Mouse (Mus musculus): ENCODE data around the gene Rps6ka2. TPM values are rescaled to one million over a fixed set of nuclear protein-coding genes. Genes with fewer than 3 reads are reported as not detected.
"Not testable (repeated sequence)": the region's sequence is repeated elsewhere in the genome, so short reads cannot be mapped to it uniquely, and the experiment has no call there.

The Rps6ka2 gene
- 28.2 TPM for polyA plus RNA-seq (2012; fragmentation: generic; extraction: Trizol)
- long read RNA-seq, experiment 1, full-length matches to known transcripts, result 1 of 7 reads
- long read RNA-seq, experiment 1, partial matches to known transcripts, result 0 of 7 reads
- long read RNA-seq, experiment 1, other reads (novel, unspliced or antisense), result 6 of 7 reads
- long read RNA-seq, experiment 2, full-length matches to known transcripts, result 12 of 30 reads
- long read RNA-seq, experiment 2, partial matches to known transcripts, result 7 of 30 reads
- long read RNA-seq, experiment 2, other reads (novel, unspliced or antisense), result 11 of 30 reads

DNA sequence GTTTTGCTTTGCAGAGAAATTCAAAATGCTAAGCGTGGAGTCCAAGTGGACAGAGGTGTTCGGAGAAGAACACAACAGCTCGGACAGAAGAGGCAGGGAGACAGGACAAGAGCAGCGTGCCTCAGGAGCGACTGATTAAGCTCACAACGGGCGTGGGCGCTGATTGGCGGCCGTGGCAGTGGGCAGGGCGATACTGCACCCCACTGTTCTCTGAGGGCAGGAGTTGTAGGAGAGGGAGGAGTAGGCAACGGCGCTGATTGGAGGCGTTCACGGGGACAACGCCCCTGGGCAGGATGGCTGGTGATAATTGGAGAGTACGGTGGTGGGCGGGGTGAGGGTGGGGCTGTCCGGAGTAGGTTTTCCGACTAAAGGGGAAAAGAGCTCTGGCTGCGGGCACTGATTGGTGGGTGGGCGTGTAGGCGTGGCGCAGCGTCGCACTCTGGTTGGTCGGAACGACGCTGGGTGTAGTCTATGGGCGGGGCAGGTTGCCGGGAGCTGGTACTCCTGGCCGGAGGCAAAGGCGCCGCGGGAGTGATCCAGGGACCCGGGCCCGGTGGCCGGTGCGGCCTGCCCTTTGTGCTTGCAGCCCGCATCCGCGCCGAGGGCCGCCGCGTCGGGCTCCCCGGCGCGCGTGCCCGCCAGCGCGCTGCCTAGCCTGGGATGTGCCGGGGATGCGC, at the start of gene Rps6ka2:
TSS of gene Rps6ka2 (plus strand) at position 489 of the 677 bp plus-strand sequence.
- TF ChIP-seq USF1 (IDR thresholded peaks at IDR 0.05; ENCODE audit: low read depth) (no peak), MYOD1 (IDR thresholded peaks at IDR 0.05; ENCODE audit: control insufficient read depth, insufficient read length, low read depth) (no peak), FOSL1 (IDR thresholded peaks at IDR 0.05; ENCODE audit: insufficient read depth, low read length, poor library complexity, severe bottlenecking) (no peak), CTCF (IDR thresholded peaks at IDR 0.05; ENCODE audit: control insufficient read depth, insufficient read depth, insufficient read length) (no peak), MAX (IDR thresholded peaks at IDR 0.05) (no peak), CEBPB (IDR thresholded peaks at IDR 0.05; ENCODE audit: low read depth) (no peak), MYOG (IDR thresholded peaks at IDR 0.05; ENCODE audit: control insufficient read depth, extremely low read depth, insufficient read length) (no peak)
- peak within 1 kb of the TSS; percentile 81 for H3ac ChIP-seq (ENCODE audit: control insufficient read depth, insufficient read length, low read depth)
- H3K4me3 ChIP-seq (ENCODE audit: insufficient read depth, poor library complexity, severe bottlenecking), result peak within 1 kb of the TSS; percentile 77
- H3K27me3 ChIP-seq (ENCODE audit: control insufficient read depth, insufficient read depth, insufficient read length), result no peaks in the 10 kb centered on the region
- peaks cover 35% of the 10 kb centered on the region for H3K79me3 ChIP-seq (ENCODE audit: low read depth)
- H3K36me3 ChIP-seq (ENCODE audit: control insufficient read depth, insufficient read depth), result no peaks in the 10 kb centered on the region
- peaks cover 46% of the 10 kb centered on the region for H3K79me2 ChIP-seq (ENCODE audit: control insufficient read depth, insufficient read depth)

DNA sequence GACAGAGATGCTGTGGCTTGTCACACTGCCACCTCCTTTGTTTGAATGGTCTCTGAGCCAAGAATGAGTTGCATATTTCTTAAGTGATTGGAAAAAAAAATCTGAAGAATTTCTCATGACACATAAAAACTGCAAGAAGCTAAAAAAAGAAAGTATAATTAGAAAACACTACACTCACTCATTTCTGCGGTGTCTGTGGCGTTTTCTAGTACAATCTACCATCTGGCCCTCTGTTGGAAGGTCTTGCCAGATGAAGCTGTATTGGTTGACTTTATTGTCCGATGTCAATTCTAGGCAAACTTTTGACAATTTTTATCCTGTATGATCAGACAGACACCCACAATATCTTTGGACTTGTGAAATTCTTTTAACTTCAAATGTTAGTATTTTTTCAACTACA, 49.1 kb upstream of the Rps6ka2 start:
- not testable (repeated sequence) for H3K4me3 ChIP-seq (ENCODE audit: insufficient read depth, poor library complexity, severe bottlenecking); H3K27me3 ChIP-seq (ENCODE audit: control insufficient read depth, insufficient read depth, insufficient read length); H3K36me3 ChIP-seq (ENCODE audit: control insufficient read depth, insufficient read depth); H3K79me2 ChIP-seq (ENCODE audit: control insufficient read depth, insufficient read depth); H3K79me3 ChIP-seq (ENCODE audit: low read depth); H3ac ChIP-seq (ENCODE audit: control insufficient read depth, insufficient read length, low read depth)

DNA sequence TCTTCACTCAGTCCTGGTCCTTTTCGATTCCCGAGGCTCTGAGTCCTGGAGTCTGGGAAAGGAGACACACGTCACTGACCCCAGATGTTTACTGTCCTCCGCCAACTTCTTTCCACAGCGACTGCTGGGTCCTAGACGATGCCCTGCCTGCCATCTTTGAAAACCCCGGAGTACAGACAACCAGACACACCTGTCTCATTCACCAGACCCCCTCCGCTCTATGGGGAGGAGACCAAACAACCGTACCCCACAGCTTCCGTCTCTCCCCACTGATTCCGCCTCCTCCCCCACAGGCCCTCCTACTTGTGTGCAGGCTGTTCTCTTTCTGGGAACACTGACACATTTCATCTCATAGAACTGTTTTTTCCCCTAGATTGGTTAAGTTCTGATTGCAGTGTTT, 47.4 kb upstream of the Rps6ka2 start:
- H3ac ChIP-seq (ENCODE audit: control insufficient read depth, insufficient read length, low read depth); H3K36me3 ChIP-seq (ENCODE audit: control insufficient read depth, insufficient read depth); H3K79me2 ChIP-seq (ENCODE audit: control insufficient read depth, insufficient read depth); H3K27me3 ChIP-seq (ENCODE audit: control insufficient read depth, insufficient read depth, insufficient read length); H3K79me3 ChIP-seq (ENCODE audit: low read depth); H3K4me3 ChIP-seq (ENCODE audit: insufficient read depth, poor library complexity, severe bottlenecking): not testable (repeated sequence)

DNA sequence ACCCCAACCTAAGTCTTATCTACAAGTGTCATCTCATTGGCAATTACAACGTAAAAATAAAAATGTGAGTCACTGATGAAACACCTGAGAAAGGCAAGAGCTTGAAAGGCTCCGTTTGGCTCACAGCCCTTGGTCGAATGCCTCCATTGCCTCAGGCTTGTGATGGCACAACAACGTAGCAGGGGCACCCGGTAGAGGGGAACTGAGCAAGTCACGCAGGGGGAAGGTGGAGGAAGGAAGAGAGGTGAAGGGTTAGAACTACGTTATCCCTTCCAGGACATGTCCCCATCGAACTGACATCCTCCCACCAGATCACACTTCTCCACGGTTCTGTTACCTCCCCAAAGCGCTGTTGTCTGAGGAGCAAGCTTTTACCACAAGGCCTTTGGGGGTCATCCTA, 43.4 kb upstream of the Rps6ka2 start:
- not testable (repeated sequence) for H3K4me3 ChIP-seq (ENCODE audit: insufficient read depth, poor library complexity, severe bottlenecking); H3K79me3 ChIP-seq (ENCODE audit: low read depth); H3K27me3 ChIP-seq (ENCODE audit: control insufficient read depth, insufficient read depth, insufficient read length); H3K36me3 ChIP-seq (ENCODE audit: control insufficient read depth, insufficient read depth); H3K79me2 ChIP-seq (ENCODE audit: control insufficient read depth, insufficient read depth); H3ac ChIP-seq (ENCODE audit: control insufficient read depth, insufficient read length, low read depth)

DNA sequence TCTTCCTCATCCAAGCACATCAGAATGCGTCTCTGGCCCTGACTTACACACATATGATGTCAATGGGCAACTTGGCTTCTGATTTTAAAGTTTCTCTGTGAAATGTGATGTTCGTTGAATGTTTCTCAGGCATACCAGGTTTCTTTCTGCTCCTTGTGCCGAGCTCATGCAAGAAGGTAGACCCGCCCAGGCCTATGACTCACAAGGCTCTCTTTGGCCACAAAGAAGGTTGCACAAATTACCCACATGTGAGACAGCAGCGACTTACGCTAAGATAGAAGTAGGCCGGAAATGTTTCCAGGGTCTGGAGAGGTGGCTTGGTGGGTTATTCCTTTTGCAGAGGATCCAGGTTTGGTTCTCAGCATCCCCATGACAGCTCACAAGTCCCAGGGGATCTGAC, 35.9 kb upstream of the Rps6ka2 start:
- H3K4me3 ChIP-seq (ENCODE audit: insufficient read depth, poor library complexity, severe bottlenecking); H3K36me3 ChIP-seq (ENCODE audit: control insufficient read depth, insufficient read depth); H3K79me2 ChIP-seq (ENCODE audit: control insufficient read depth, insufficient read depth); H3ac ChIP-seq (ENCODE audit: control insufficient read depth, insufficient read length, low read depth); H3K79me3 ChIP-seq (ENCODE audit: low read depth); H3K27me3 ChIP-seq (ENCODE audit: control insufficient read depth, insufficient read depth, insufficient read length): not testable (repeated sequence)

DNA sequence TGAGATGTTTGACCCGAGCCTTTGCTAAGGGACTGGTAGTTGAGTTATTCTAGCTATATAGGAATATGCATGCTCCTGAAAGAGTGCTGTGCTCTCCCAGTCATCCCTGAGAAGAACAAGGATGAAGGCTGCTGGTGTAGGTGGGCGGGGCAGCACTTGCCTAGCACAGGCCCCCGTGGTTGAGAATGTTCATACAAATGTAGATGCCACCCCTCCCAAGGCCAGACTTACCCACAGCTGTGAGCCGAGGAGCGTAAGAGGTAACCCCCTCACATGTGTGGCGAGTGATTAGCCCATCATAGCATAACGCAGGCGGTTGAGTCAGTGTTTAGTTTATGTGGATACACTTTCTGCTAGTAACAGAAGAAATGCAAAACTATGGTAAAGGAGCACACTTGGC, 34.6 kb upstream of the Rps6ka2 start:
- not testable (repeated sequence) for H3K79me3 ChIP-seq (ENCODE audit: low read depth); H3K4me3 ChIP-seq (ENCODE audit: insufficient read depth, poor library complexity, severe bottlenecking); H3K27me3 ChIP-seq (ENCODE audit: control insufficient read depth, insufficient read depth, insufficient read length); H3ac ChIP-seq (ENCODE audit: control insufficient read depth, insufficient read length, low read depth); H3K79me2 ChIP-seq (ENCODE audit: control insufficient read depth, insufficient read depth); H3K36me3 ChIP-seq (ENCODE audit: control insufficient read depth, insufficient read depth)

DNA sequence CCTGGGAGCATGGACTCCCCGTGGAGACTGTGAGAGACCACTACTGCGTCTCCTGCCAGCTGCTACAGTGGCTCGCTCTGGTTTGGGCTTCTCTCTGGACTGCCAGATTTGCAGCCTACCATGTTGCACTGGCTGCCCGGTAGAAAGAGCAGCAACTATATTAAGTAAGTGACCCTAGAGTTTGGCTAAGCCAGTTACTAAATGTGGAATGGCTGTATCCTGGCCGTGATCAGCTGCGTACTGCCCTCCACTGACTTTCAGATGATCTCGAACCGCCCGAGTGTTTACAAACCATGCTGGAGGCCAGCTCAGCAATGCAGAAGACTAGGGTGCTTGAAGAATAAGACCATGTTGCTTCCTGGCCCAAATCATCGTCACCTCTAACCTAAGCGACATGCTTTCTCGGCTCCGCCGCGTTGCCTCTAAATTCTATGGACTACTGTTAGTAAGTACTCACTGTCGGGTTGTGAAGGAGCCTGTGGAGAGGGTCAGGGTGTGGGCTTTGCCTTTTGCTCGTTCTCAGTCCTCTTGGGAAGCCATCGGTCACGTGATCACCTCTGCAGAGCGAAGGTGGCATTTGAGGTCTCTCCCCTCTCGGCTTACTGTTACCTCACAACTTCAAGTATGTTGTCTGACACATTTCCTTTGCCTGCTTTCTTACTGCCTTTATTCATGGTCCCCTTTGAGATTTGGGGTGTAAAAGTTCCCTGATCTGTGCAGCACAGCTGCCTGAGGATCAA, 31.6 kb upstream of the Rps6ka2 start:
- Histone ChIP-seq H3K27me3 (ENCODE audit: control insufficient read depth, insufficient read depth, insufficient read length) (peaks cover 4% of the 10 kb centered on the region), H3ac (ENCODE audit: control insufficient read depth, insufficient read length, low read depth) (no peak overlapping the region), H3K36me3 (ENCODE audit: control insufficient read depth, insufficient read depth) (no peaks in the 10 kb centered on the region), H3K4me3 (ENCODE audit: insufficient read depth, poor library complexity, severe bottlenecking) (no peak overlapping the region), H3K79me2 (ENCODE audit: control insufficient read depth, insufficient read depth) (no peaks in the 10 kb centered on the region), H3K79me3 (ENCODE audit: low read depth) (no peaks in the 10 kb centered on the region)
- TF ChIP-seq USF1 (IDR thresholded peaks at IDR 0.05; ENCODE audit: low read depth), result peak; percentile 26
- TF ChIP-seq MAX (IDR thresholded peaks at IDR 0.05), result no peak
- no peak for TF ChIP-seq FOSL1 (IDR thresholded peaks at IDR 0.05; ENCODE audit: insufficient read depth, low read length, poor library complexity, severe bottlenecking)
- no peak for TF ChIP-seq MYOG (IDR thresholded peaks at IDR 0.05; ENCODE audit: control insufficient read depth, extremely low read depth, insufficient read length)
- TF ChIP-seq CTCF (IDR thresholded peaks at IDR 0.05; ENCODE audit: control insufficient read depth, insufficient read depth, insufficient read length), result no peak
- TF ChIP-seq MYOD1 (IDR thresholded peaks at IDR 0.05; ENCODE audit: control insufficient read depth, insufficient read length, low read depth), result no peak

All from C2C12 (cell line).